Mouse (Mus musculus) heart, postnatal 0 days (tissue): ENCODE measurements around the gene Ttc8.

Experiments
- CTCF ChIP-seq: IDR thresholded peaks from 2 replicates; pipeline ENCODE4 v1.5.1; 2016; ENCODE audit warnings: antibody characterized with exemption, control low read depth, low read depth
- EP300 ChIP-seq: IDR thresholded peaks from 2 replicates; pipeline ENCODE4 v1.6.1; 2016; ENCODE audit warnings: antibody characterized with exemption, low read depth

DNA sequence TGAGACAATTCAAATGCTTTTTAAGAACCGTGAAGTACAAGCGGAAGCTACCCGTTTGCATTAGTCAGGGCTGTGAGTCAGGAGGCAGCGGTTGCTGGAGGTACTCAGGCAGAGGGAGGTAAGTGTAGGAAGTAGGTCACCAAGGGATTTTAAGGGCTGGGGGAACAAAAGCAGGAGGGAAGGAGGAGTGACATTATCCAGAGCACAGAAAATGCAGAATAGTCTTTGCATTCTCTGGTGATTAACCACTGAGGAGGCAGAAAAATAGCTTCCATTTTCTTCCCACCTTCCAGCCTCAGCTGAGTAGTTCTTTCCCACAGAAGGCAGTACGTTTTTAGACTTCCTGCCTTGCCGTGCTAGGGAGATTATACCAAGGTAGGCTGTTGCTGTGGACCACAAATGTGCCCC, 76.2 kb downstream of the Ttc8 start:
- TF ChIP-seq CTCF (no peak), EP300 (no peak)
